Mouse (Mus musculus) heart, adult 2 months (tissue): ENCODE measurements around the gene Ldlrad2. TPM values are rescaled to one million over a fixed set of nuclear protein-coding genes. Genes with fewer than 3 reads are reported as not detected.

Experiments used
- DNase-seq, 2 experiments: peaks; one replicate each; pipeline ENCODE4 v3.0.0; 2021
- H3K27ac ChIP-seq: fragments of 200-600 bp; 2 replicates; pipeline ENCODE4 v1.8.1; 2022
- H3K27me3 ChIP-seq: fragments of 200-500 bp; 2 replicates; pipeline ENCODE4 v1.6.1; 2012; ENCODE audit warnings: mild to moderate bottlenecking, low read length, inconsistent platforms, mixed read lengths; ENCODE audit not compliant: control insufficient read depth, insufficient read depth
- H3K36me3 ChIP-seq: fragments of 200-500 bp; 2 replicates; pipeline ENCODE4 v1.6.1; 2012; ENCODE audit warnings: low read length, inconsistent platforms; ENCODE audit not compliant: control insufficient read depth, insufficient read depth
- H3K4me1 ChIP-seq: fragments of 200-500 bp; 2 replicates; pipeline ENCODE4 v1.6.1; 2011; ENCODE audit warnings: low read length; ENCODE audit not compliant: control insufficient read depth, insufficient read depth
- H3K4me3 ChIP-seq: fragments of 200-600 bp; 2 replicates; pipeline ENCODE4 v1.8.1; 2022
- H3K79me2 ChIP-seq: fragments of 200-500 bp; replicated peaks from 2 replicates; pipeline ENCODE4 v1.6.1; 2012; ENCODE audit warnings: mild to moderate bottlenecking, inconsistent platforms, low read length, moderate library complexity, mixed read lengths; ENCODE audit not compliant: control insufficient read depth, insufficient read depth
- H3K9ac ChIP-seq: fragments of 200-500 bp; 2 replicates; pipeline ENCODE4 v1.6.1; 2012; ENCODE audit warnings: low read depth, mild to moderate bottlenecking, control low read depth, inconsistent platforms, low read length, mixed read lengths
- CTCF ChIP-seq: fragments of 200-600 bp; IDR thresholded peaks from 2 replicates; pipeline ENCODE4 v1.8.1; 2022; ENCODE audit warnings: antibody characterized with exemption, mild to moderate bottlenecking, moderate library complexity
- EP300 ChIP-seq: fragments of 200-500 bp; IDR thresholded peaks from 2 replicates; pipeline ENCODE4 v1.6.1; 2011; ENCODE audit warnings: low read depth, low read length, control low read depth; ENCODE audit not compliant: insufficient read depth
- POLR2A ChIP-seq: fragments of 200-500 bp; IDR thresholded peaks from 2 replicates; pipeline ENCODE4 v1.6.1; 2011; ENCODE audit warnings: mild to moderate bottlenecking, low read depth, low read length, control low read depth; ENCODE audit not compliant: insufficient read depth
- WGBS: fragments of 180-500 bp; shearing (Covaris S2); methylation state at CpG from one replicate; pipeline ENCODE4 v1.1.7; 2018; 5-methylcytosine and 5-hydroxymethylcytosine counted together
- intact Hi-C: fragments of 180-260 bp; cut with DNase I; formaldehyde crosslinking; loops from one replicate; pipeline ENCODE4 v1.15.1; 2025
- long read RNA-seq: library from polyadenylated mRNA; stranded (forward); transcript quantifications from one replicate; pipeline ENCODE4 v2.0.0, GENCODE M21; 2021
- polyA plus RNA-seq: library from polyadenylated mRNA; depleted of rRNA; stranded (reverse); fragments of >200 nt; gene quantifications from 2 replicates; pipeline ENCODE4 v1.2.3, GENCODE M21; 2012; rRNA removed
- total RNA-seq, 2 experiments: library from RNA; stranded (reverse); gene quantifications; 2 replicates each; pipeline ENCODE4 v1.2.3; 2021

Ldlrad2 gene
- total RNA-seq: not detected
- not detected in 2 replicates for polyA plus RNA-seq
- long read RNA-seq: 0 reads

GRCm38 (mm10) chr4:137574469-137574868 is at the start of gene Ldlrad2:
Gene Ldlrad2, minus strand, starts transcription at chr4:137574569.
- H3K79me2 ChIP-seq: no peaks in the 10 kb centered on the region
- no peak within 1 kb of the TSS for H3K9ac ChIP-seq
- 83% methylated on average over 10 of the region's 10 CpGs for WGBS
- H3K36me3 ChIP-seq: no peaks in the 10 kb centered on the region
- DNase-seq: no peak
- no peak within 1 kb of the TSS for H3K4me3 ChIP-seq
- H3K27me3 ChIP-seq: no peaks in the 10 kb centered on the region
- H3K4me1 ChIP-seq: no peaks in the 10 kb centered on the region
- intact Hi-C loops: loop anchor here (5.0 kb wide), 1 partner anchor 52 kb away; no protein-coding TSS in a partner anchor
- TF ChIP-seq POLR2A (no peak), CTCF (no peak), EP300 (no peak)
- H3K27ac ChIP-seq: no peak within 1 kb of the TSS

- 69% methylated on average over 8 of the region's 8 CpGs for whole genome bisulfite sequencing
- Histone ChIP-seq H3K4me1 (no peaks in the 10 kb centered on the region), H3K79me2 (no peaks in the 10 kb centered on the region), H3K9ac (no peak overlapping the region), H3K36me3 (no peaks in the 10 kb centered on the region), H3K4me3 (no peak overlapping the region), H3K27ac (no peak overlapping the region), H3K27me3 (no peaks in the 10 kb centered on the region)
- TF ChIP-seq CTCF: no peak
- intact Hi-C loops: no loop called here
- no peak for DNase-seq
These were observed 48.5 kb upstream of the Ldlrad2 start for GRCm38 (mm10) chr4:137622847-137623246.

DNA sequence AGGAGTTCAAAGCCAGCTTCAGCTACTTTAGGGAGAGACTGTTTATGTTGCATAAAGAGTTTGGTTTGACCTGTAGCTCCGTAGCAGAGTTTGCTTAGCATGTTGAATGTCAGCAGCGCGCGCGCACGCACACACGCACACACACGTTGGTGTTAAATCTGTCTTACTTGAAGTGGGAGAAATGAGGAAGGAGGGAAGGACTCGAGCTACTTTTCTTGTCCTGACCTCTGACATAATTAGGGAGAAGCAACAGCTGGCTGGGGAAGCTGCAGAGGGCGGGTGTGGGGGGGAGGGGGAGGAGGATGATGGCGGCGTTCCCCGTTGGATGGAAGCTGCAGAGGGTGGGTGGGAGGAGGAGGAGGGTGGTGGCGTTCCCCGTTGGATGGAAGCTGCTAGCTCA is 35.9 kb upstream of the Ldlrad2 start:
- H3K79me2 ChIP-seq: no peaks in the 10 kb centered on the region
- WGBS: 69% methylated on average over 15 of the region's 15 CpGs
- intact Hi-C loops: no loop called here
- TF ChIP-seq POLR2A: no peak
- no peak for TF ChIP-seq CTCF
- H3K9ac ChIP-seq: no peak overlapping the region
- H3K27me3 ChIP-seq: no peaks in the 10 kb centered on the region
- no peaks in the 10 kb centered on the region for H3K36me3 ChIP-seq
- H3K27ac ChIP-seq: no peak overlapping the region; the same call in 1 of the 2 replicates
- H3K4me1 ChIP-seq: no peaks in the 10 kb centered on the region; the same call in 1 of the 2 replicates
- no peak overlapping the region for H3K4me3 ChIP-seq
- DNase-seq: no peak

DNA sequence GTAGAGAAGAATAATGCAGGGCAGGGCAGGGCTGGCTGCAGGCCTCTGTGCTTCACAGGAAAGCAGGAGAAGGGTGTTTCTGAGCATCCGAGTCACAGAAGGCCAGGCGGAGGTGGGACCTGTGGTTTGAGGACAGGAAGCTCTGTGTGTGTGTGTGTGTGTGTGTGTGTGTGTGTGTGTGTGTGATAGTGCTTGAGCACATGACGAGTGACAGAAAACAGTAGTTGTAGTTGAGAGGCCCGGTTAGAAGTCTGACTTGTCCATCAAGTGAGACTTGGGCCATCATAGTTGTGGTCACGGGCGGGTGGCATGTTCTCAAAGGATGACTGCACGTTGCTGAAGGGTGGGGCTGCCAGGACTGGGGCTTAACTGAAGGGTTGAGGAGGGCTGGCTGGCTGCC is 35.3 kb upstream of the Ldlrad2 start:
- Histone ChIP-seq H3K4me3 (no peak overlapping the region), H3K27ac (no peak overlapping the region; the same call in 1 of the 2 replicates), H3K4me1 (no peaks in the 10 kb centered on the region; the same call in 1 of the 2 replicates), H3K27me3 (no peaks in the 10 kb centered on the region), H3K36me3 (no peaks in the 10 kb centered on the region), H3K9ac (no peak overlapping the region), H3K79me2 (no peaks in the 10 kb centered on the region)
- intact Hi-C loops: no loop called here
- whole genome bisulfite sequencing: 50% methylated on average over 7 of the region's 7 CpGs
- TF ChIP-seq CTCF (no peak), POLR2A (no peak), EP300 (no peak)
- DNase-seq: peak in 1 of 2 experiments; percentile 11

- H3K36me3 ChIP-seq: no peaks in the 10 kb centered on the region
- H3K4me1 ChIP-seq: no peaks in the 10 kb centered on the region; the same call in 1 of the 2 replicates
- H3K9ac ChIP-seq: no peak overlapping the region
- TF ChIP-seq POLR2A: no peak
- TF ChIP-seq EP300: no peak
- no peak for TF ChIP-seq CTCF
- no peaks in the 10 kb centered on the region for H3K79me2 ChIP-seq
- intact Hi-C loops: no loop called here
- H3K4me3 ChIP-seq: no peak overlapping the region
- no peak for DNase-seq
- no peaks in the 10 kb centered on the region for H3K27me3 ChIP-seq
- H3K27ac ChIP-seq: no peak overlapping the region
- 67% methylated on average over 7 of the region's 7 CpGs for WGBS
These were observed 34.9 kb upstream of the Ldlrad2 start for GRCm38 (mm10) chr4:137609281-137609680.

- no peaks in the 10 kb centered on the region for H3K36me3 ChIP-seq
- H3K27ac ChIP-seq: no peak overlapping the region
- H3K9ac ChIP-seq: no peak overlapping the region
- TF ChIP-seq CTCF: no peak
- TF ChIP-seq POLR2A: no peak
- TF ChIP-seq EP300: no peak
- H3K27me3 ChIP-seq: no peaks in the 10 kb centered on the region
- WGBS: 93% methylated on average over 2 of the region's 2 CpGs
- H3K79me2 ChIP-seq: no peaks in the 10 kb centered on the region
- intact Hi-C loops: no loop called here
- no peak overlapping the region for H3K4me3 ChIP-seq
- DNase-seq: no peak
- peaks cover 7% of the 10 kb centered on the region for H3K4me1 ChIP-seq
These were observed 32.7 kb upstream of the Ldlrad2 start for GRCm38 (mm10) chr4:137607023-137607422.
